Mouse (Mus musculus) heart, postnatal 25 days (tissue): ENCODE results near the gene Cypt4. TPM values are rescaled to one million over a fixed set of nuclear protein-coding genes. Genes with fewer than 3 reads are reported as not detected.
"Not testable (repeated sequence)": the region's sequence is repeated elsewhere in the genome, so short reads cannot be mapped to it uniquely, and the experiment has no call there.

ENCODE experiments used
- DNase-seq: peaks from one replicate; pipeline ENCODE4 v3.0.0; 2022; ENCODE audit warnings: low spot score
- intact Hi-C: fragments of 180-260 bp; cut with DNase I; formaldehyde crosslinking; loops from one replicate; pipeline ENCODE4 v1.15.1; 2025
- total RNA-seq, 2 experiments: library from RNA; stranded (reverse); gene quantifications; 2 replicates each; pipeline ENCODE4 v1.2.3; 2021

The Cypt4 gene
- not detected for total RNA-seq

GRCm38 (mm10) chr9:24624896-24625295 is at the start of gene Cypt4:
Gene Cypt4 (plus strand): TSS chr9:24625196.
- no peak for DNase-seq
- intact Hi-C loops, result no loop called here

- DNase-seq, intact Hi-C loops: not testable (repeated sequence)
Observed at GRCm38 (mm10) chr9:24637341-24637740, 12.3 kb downstream of the Cypt4 start.

Other genes starting within 250 kb of the Cypt4 start
- 1 to 10 TPM; 7.5 to 9.3 TPM for gene Dpy19l1, start 122.1 kb upstream of the Cypt4 start, total RNA-seq
- gene Dpy19l2, start 71.1 kb downstream of the Cypt4 start, total RNA-seq, result under 1 TPM in 1 of 2 experiments, not detected in 1; 0.14 TPM
- 10 to 100 TPM; 88.9 to 92.6 TPM for gene Tbx20, start 149.1 kb downstream of the Cypt4 start, total RNA-seq